Mouse (Mus musculus): ENCODE data around the gene Cenpo. TPM values are rescaled to one million over a fixed set of nuclear protein-coding genes. Genes with fewer than 3 reads are reported as not detected.

The Cenpo gene
- polyA plus RNA-seq (2014; fragmentation: Illumina TruSeq; extraction: RNeasy Lipid Tissue Mini Kit (QIAGEN cat#74804); ENCODE audit: low read depth, low replicate concordance), result 12.8 TPM

DNA sequence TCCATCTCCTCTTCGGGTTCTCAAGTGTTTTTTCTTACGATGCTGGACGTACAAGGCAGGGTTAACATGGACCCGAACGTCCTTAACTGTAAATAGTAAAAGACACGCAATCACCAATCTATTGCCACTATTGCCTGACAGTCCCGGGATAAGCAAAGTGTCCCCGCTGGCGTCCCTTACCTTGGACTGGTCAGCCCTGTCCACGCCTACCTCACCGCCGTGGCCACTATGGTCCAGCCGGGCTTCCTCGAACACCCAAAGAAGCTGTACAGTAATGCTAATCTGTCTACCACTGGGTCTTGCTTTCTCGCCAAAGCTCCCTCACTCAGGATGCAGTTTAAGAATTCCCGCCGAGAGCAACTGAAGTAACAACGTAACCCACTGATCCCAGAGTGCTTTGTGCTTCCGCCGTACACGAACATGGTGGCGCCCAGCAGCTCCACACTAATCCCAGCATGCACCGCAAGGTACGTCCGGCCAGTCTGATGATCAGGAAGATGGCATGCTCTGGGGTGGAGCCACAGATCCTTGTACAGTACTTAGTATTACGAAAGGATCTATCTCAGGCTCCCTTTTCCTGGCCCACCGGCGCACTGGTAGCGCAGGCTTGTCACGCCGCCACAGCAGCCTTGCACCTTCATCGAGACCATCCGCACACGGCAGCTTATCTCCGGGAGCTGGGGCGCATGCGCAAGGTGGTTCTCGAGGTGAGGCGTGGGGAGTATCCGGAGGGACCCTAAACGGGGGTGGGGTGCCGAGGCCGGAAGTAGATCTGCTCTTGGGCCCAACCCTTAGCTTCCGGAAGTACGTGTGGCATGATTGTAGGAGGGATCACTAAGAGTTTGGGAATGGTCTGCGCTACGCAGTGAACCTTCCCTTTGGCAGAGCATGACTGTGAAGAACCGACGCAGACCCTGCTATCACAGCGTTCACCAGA is at the start of gene Cenpo, which contains the start of gene Ptrhd1:
Gene Cenpo (minus strand): TSS at position 723 of the 937 bp plus-strand sequence.
Gene Ptrhd1 (plus strand): TSS at position 456 of the 937 bp plus-strand sequence.

Other genes starting within 250 kb of the Cenpo start
- gene Efr3b, start 195.4 kb downstream of the Cenpo start, polyA plus RNA-seq (2014; fragmentation: Illumina TruSeq; extraction: RNeasy Lipid Tissue Mini Kit (QIAGEN cat#74804); ENCODE audit: low read depth, low replicate concordance), result 11.0 TPM
- gene Dnajc27, start 151.7 kb downstream of the Cenpo start, polyA plus RNA-seq (2014; fragmentation: Illumina TruSeq; extraction: RNeasy Lipid Tissue Mini Kit (QIAGEN cat#74804); ENCODE audit: low read depth, low replicate concordance), result 6.7 TPM
- 7.9 TPM for gene Adcy3, start 101.2 kb downstream of the Cenpo start, polyA plus RNA-seq (2014; fragmentation: Illumina TruSeq; extraction: RNeasy Lipid Tissue Mini Kit (QIAGEN cat#74804); ENCODE audit: low read depth, low replicate concordance)
- gene Ptrhd1, start 267 bp downstream of the Cenpo start, polyA plus RNA-seq (2014; fragmentation: Illumina TruSeq; extraction: RNeasy Lipid Tissue Mini Kit (QIAGEN cat#74804); ENCODE audit: low read depth, low replicate concordance), result 5.6 TPM
- 18.1 TPM for gene Ncoa1, start 242.9 kb upstream of the Cenpo start, polyA plus RNA-seq (2014; fragmentation: Illumina TruSeq; extraction: RNeasy Lipid Tissue Mini Kit (QIAGEN cat#74804); ENCODE audit: low read depth, low replicate concordance)